Mouse (Mus musculus): ENCODE results near the gene Scrt2. TPM values are rescaled to one million over a fixed set of nuclear protein-coding genes. Genes with fewer than 3 reads are reported as not detected.
A peak's percentile ranks its signal among the peaks of the same experiment; 100 is the strongest.

The Scrt2 gene
- polyA plus RNA-seq, 1 experiment from 2014 or later = 30.2 TPM

DNA sequence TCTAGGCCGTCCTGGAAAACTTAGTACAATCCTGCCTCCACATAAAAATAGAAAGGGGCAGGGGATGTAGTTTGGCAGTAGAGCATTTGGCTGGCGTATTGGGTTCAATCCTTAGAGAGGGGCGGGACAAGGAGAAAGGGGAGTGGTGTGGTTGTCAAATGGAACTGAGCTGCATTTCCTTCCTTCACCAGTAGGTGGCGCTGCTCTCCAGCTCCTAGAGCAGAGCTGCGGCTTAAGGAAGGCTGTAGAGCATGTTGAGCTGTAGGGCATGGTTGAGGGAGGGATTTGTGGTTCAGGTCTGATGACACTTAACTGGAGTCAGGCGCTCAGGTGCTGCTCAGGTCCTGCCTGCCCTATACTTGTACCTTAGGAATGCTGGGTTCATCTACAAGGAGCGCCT is 30.6 kb downstream of the Scrt2 start:
- no peak overlapping the region for H3K9ac ChIP-seq
- H3K4me2 ChIP-seq = no peak overlapping the region
- H3K4me1 ChIP-seq (replicated peaks) = peaks cover 45% of the 10 kb centered on the region
- no peak overlapping the region for H3K4me3 ChIP-seq
- peaks cover 10% of the 10 kb centered on the region; the same call in 1 of the 2 replicates for H3K36me3 ChIP-seq
- H3K27me3 ChIP-seq = no peaks in the 10 kb centered on the region; the same call in 1 of the 2 replicates
- WGBS = 7% methylated on average over 7 of the region's 7 CpGs
- ATAC-seq (ENCODE audit: low read depth) = peak; percentile 74
- no peaks in the 10 kb centered on the region for H3K9me3 ChIP-seq
- H3K27ac ChIP-seq (replicated peaks) = no peak overlapping the region

DNA sequence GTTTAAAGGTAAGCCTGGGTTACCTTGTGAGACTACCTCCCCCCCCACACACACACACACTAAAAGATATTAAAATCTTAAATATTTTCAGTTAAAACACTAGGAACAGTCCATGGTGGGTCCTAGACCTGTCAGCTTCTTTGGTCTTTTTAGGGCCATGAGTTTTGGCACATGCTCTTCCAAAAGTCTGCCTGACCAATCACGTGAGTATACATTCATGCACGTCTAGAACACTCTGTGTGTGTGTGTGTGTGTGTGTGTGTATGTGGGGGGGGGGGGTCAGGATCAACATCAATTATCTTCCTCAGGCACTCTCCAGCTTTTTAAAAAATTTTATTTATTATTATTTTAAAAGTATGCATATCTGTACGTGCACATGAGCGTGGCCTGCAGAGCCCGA is 31.2 kb downstream of the Scrt2 start:
- no peak overlapping the region for H3K4me2 ChIP-seq
- H3K9ac ChIP-seq = no peak overlapping the region
- H3K27ac ChIP-seq (replicated peaks) = no peak overlapping the region
- peaks cover 45% of the 10 kb centered on the region for H3K4me1 ChIP-seq (replicated peaks)
- H3K27me3 ChIP-seq = no peaks in the 10 kb centered on the region; the same call in 1 of the 2 replicates
- 90% methylated on average over 5 of the region's 5 CpGs for WGBS
- no peak overlapping the region for H3K4me3 ChIP-seq
- peaks cover 9% of the 10 kb centered on the region; the same call in 1 of the 2 replicates for H3K36me3 ChIP-seq
- no peaks in the 10 kb centered on the region for H3K9me3 ChIP-seq
- no peak for ATAC-seq (ENCODE audit: low read depth)

DNA sequence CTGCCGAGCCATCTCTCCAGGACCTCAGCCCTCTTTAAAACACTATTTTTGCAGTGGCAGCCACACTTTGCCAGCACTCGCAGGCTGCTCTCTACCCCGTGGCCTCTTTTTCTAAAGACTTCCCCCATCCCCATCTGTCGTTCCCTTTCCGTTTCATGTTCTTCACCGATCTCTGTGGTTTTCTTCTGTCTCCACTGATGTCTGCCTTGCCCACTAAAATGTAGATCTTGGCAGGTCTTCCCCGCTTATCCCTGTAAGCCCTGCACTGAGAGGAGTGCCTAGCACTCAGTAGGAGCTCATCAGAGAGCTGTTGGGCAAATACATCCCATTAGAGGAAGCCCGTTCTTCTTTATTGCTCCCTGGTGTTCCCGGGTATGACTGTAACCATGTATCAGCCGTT is 31.6 kb downstream of the Scrt2 start:
- no peak overlapping the region for H3K27ac ChIP-seq (replicated peaks)
- H3K36me3 ChIP-seq = 0 out of 2 replicates have a peak, but pooled peaks cover 5% of the 10 kb centered on the region
- H3K4me2 ChIP-seq = no peak overlapping the region
- 27% methylated on average over 10 of the region's 10 CpGs for WGBS
- no peak overlapping the region for H3K9ac ChIP-seq
- peaks cover 45% of the 10 kb centered on the region for H3K4me1 ChIP-seq (replicated peaks)
- H3K4me3 ChIP-seq = no peak overlapping the region
- no peak for ATAC-seq (ENCODE audit: low read depth)
- no peaks in the 10 kb centered on the region; the same call in 1 of the 2 replicates for H3K27me3 ChIP-seq
- no peaks in the 10 kb centered on the region for H3K9me3 ChIP-seq

DNA sequence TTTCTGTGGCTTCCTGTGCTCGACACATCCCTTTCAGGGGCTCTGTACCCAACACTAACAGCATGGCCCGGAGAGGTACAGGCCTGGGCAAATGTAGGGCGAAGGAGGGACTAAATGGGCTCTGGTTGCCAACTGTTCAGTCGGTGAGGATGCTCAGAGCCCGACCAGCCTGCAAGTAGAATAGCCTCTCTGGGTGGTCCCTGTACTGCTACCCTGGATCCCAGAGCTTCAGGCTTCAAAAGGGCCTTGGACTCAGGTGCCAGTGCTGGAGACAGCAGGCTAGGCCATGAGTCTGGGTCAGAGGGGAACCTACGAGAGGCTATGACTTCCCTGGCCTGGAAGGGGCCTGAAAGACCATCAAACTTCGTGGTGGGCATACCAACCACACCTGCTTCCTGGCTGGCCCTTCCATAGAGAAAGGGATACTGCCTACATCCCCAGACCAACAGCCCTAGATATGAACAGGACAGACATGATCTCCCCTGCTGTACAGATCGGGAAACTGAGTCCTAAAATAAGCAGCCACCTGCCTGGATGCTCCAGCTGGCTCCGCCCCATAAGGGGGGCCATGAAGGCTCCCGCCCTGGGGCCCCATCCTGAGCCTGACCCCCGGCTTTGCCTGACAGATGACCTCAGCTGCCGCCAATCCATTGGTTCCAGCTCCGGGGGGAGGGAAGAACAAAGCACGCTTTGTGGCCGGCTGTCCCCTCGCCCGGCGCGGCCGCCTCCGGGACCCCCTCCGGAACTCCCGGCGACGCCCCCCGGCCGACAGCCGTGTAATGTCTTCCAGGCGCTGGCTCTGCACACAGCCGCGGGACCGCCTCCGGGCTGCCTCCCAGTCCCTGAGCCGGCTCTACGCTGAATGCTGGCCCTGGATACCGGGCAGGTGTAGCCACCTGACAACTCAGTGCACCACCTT is 33.0 kb downstream of the Scrt2 start:
- H3K27me3 ChIP-seq = no peaks in the 10 kb centered on the region; the same call in 1 of the 2 replicates
- H3K4me2 ChIP-seq = peak overlapping the region; percentile 60
- WGBS = 8% methylated on average over 36 of the region's 36 CpGs
- H3K36me3 ChIP-seq = 0 out of 2 replicates have a peak, but pooled peaks cover 5% of the 10 kb centered on the region
- H3K9ac ChIP-seq = peak overlapping the region; percentile 59
- ATAC-seq (ENCODE audit: low read depth) = peak; percentile 48
- H3K4me1 ChIP-seq (replicated peaks) = peaks cover 38% of the 10 kb centered on the region
- H3K4me3 ChIP-seq = peak overlapping the region; percentile 27
- no peak overlapping the region for H3K27ac ChIP-seq (replicated peaks)
- no peaks in the 10 kb centered on the region for H3K9me3 ChIP-seq

DNA sequence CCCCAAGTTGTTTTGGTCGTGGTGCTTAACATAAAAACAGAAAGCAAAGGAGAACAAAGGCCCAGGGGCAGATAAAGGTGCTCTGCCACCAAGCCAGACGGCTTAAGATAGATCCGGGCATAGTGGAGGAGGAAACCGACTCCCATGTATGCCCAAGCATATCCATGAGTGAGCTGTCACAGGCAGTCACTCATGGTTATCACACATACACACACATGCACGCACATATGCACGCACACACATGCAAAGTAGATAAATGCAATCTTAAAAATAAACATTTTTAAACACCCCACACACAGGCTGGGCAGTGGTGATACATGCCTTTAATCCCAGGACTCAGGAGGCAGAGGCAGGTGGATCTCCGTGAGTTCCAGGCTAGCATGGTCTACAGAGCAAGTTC is 36.4 kb downstream of the Scrt2 start:
- H3K9ac ChIP-seq = no peak overlapping the region
- H3K4me1 ChIP-seq (replicated peaks) = peaks cover 53% of the 10 kb centered on the region
- H3K36me3 ChIP-seq = no peaks in the 10 kb centered on the region
- no peaks in the 10 kb centered on the region for H3K9me3 ChIP-seq
- H3K27ac ChIP-seq (replicated peaks) = no peak overlapping the region
- no peak overlapping the region for H3K4me3 ChIP-seq
- 91% methylated on average over 7 of the region's 7 CpGs for WGBS
- no peak for ATAC-seq (ENCODE audit: low read depth)
- H3K4me2 ChIP-seq = no peak overlapping the region
- no peaks in the 10 kb centered on the region; the same call in 1 of the 2 replicates for H3K27me3 ChIP-seq

DNA sequence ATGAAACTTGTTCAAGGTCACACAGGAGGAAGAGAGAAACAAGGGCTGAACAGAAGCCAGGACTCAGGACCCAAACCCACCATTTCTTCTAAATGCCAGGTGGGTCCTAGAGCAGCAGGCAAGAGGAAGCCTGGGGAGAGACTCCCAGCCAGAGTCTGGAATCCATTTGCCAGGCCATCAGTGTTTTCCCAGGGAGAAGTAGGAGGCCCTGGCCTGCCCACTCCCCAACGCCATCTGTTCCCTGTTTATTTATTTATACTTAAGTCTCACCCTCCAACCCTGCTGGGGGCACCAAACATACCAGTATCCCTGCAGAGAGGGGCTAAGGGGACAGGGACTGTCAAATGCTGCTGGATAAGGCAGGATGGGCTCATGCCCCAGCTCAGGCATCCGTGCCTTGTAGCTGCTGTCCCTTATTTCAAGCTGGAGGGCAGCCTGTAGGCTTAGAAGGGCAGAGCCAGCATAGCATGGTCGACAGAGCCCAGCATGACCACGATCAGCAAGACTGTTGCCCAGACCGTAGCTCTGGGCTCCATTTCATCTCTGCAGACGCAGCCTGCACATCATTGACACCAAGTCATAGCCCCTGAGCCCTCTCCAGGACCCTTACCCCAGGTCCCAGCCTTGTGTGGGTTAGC is 38.0 kb downstream of the Scrt2 start:
- 54% methylated on average over 6 of the region's 6 CpGs for WGBS
- H3K4me1 ChIP-seq (replicated peaks) = peaks cover 39% of the 10 kb centered on the region
- H3K9ac ChIP-seq = no peak overlapping the region
- H3K27ac ChIP-seq (replicated peaks) = peak overlapping the region; percentile 23; the same call in 1 of the 2 replicates
- no peak overlapping the region for H3K4me3 ChIP-seq
- H3K36me3 ChIP-seq = no peaks in the 10 kb centered on the region
- no peak for ATAC-seq (ENCODE audit: low read depth)
- no peaks in the 10 kb centered on the region for H3K9me3 ChIP-seq
- no peaks in the 10 kb centered on the region; the same call in 1 of the 2 replicates for H3K27me3 ChIP-seq
- no peak overlapping the region for H3K4me2 ChIP-seq

DNA sequence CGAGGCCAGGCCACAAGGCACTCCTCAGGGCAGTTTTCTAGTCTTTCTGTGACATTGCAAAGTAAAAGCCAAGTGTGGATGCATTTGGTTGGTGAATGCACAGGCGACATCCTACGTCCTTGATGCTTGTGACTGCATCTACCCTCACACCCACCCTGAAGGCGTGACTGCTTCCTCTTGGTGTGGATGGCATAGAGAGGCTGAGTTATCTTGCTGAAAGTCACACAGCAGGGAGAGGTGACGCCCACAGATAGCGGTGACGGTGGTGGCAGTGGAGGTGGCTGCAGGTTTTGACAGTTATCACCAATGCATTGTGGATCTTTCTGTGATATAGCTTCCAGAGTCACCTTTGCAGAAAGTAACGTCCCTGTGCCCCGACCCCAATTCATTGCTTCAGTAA is 41.6 kb downstream of the Scrt2 start:
- ATAC-seq (ENCODE audit: low read depth) = no peak
- Histone ChIP-seq H3K27ac (replicated peaks) (no peak overlapping the region), H3K4me1 (replicated peaks) (peaks cover 21% of the 10 kb centered on the region), H3K27me3 (no peaks in the 10 kb centered on the region), H3K9me3 (no peaks in the 10 kb centered on the region), H3K36me3 (no peaks in the 10 kb centered on the region), H3K4me2 (no peak overlapping the region), H3K4me3 (no peak overlapping the region), H3K9ac (no peak overlapping the region)
- 79% methylated on average over 9 of the region's 9 CpGs for WGBS

DNA sequence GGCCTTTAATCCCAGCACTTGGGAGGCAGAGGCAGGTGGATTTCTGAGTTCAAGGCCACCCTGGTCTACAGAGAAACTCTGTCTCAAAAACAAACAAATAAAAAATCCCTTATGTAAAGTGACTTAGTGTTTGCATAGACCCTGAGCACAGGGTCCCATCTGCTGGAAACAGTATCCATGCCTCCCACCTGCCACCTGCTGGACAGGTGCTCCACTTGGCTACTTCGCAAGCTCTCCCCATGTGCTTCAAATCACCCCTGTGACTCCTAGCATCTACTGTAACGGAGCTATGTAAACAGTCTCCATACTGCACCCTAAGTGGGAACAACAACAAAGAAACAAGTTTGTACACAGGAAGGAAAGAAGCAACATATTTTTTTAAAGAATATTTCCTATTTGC is 47.3 kb downstream of the Scrt2 start:
- no peak overlapping the region for H3K9ac ChIP-seq
- H3K27ac ChIP-seq (replicated peaks) = no peak overlapping the region
- 71% methylated on average over 2 of the region's 2 CpGs for WGBS
- H3K4me3 ChIP-seq = no peak overlapping the region
- peaks cover 12% of the 10 kb centered on the region; the same call in 1 of the 2 replicates for H3K4me1 ChIP-seq (replicated peaks)
- no peaks in the 10 kb centered on the region for H3K27me3 ChIP-seq
- H3K9me3 ChIP-seq = no peaks in the 10 kb centered on the region
- no peak overlapping the region for H3K4me2 ChIP-seq
- ATAC-seq (ENCODE audit: low read depth) = no peak
- no peaks in the 10 kb centered on the region for H3K36me3 ChIP-seq

DNA sequence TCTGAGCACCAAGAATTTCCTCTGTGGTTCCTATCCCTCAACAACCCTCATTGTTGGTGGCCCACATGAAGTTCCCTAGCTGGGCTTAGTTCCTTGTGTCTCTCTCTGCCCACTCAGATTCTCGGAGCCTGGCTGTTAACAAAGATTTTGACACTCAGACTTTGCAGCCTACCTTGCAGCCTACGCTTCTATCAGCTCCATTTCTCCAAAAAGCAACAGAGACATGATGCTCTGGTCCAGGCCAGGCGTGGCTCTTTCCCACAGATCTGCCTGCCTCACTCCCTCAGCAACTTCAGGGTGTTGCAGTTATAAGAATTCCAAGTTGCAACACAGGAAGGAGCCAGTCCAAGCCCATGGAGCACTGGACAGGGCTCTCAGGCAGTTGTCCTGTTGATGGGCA is 48.4 kb downstream of the Scrt2 start:
- no peaks in the 10 kb centered on the region for H3K27me3 ChIP-seq
- H3K9ac ChIP-seq = no peak overlapping the region
- no peak overlapping the region for H3K27ac ChIP-seq (replicated peaks)
- WGBS = 90% methylated on average over 3 of the region's 3 CpGs
- ATAC-seq (ENCODE audit: low read depth) = no peak
- no peaks in the 10 kb centered on the region for H3K9me3 ChIP-seq
- H3K36me3 ChIP-seq = no peaks in the 10 kb centered on the region
- peaks cover 12% of the 10 kb centered on the region; the same call in 1 of the 2 replicates for H3K4me1 ChIP-seq (replicated peaks)
- H3K4me2 ChIP-seq = no peak overlapping the region
- no peak overlapping the region for H3K4me3 ChIP-seq

DNA sequence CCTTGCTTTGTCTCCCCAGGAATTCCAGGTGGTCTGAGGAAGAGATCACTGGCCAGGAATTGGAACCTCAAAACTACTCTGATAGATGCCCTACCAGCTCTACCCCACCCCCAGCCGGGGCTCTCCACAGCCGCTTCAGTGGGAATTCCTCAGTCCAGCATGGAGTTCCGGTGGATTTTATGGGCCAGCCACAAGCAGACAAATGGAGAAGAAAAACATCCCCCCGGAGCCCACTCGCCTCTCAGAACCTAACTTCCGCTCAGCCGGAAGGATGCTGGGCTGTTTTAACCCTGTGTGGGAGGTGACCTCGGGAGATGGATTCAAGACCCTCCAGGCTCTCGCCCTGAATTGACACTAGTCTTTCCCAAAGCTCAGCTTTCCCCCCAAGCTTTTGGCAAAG is 50.7 kb downstream of the Scrt2 start:
- H3K4me3 ChIP-seq = no peak overlapping the region
- no peaks in the 10 kb centered on the region for H3K36me3 ChIP-seq
- no peaks in the 10 kb centered on the region for H3K9me3 ChIP-seq
- H3K27me3 ChIP-seq = no peaks in the 10 kb centered on the region
- H3K9ac ChIP-seq = no peak overlapping the region
- no peak overlapping the region for H3K4me2 ChIP-seq
- peaks cover 12% of the 10 kb centered on the region; the same call in 1 of the 2 replicates for H3K4me1 ChIP-seq (replicated peaks)
- no peak overlapping the region for H3K27ac ChIP-seq (replicated peaks)
- no peak for ATAC-seq (ENCODE audit: low read depth)
- WGBS = 40% methylated on average over 9 of the region's 9 CpGs

DNA sequence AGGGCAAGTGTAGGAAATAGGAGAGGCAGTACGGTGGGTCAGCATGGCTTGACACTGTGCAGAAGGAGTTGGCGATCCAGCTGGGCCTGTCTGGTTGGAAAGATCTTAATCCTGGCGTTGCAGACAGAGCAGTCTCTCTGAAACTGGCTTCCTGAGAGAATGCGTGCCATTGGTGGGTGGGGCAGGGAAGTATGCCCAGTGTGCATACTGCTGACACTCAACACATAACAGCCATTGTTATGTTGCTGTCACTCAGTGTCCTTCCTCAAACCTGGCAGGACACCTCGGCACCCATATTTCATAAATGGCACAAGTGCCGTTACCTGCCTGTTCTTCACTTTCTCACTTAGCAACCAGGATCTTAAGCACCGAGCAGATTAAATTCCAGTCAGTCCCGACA is 51.4 kb downstream of the Scrt2 start:
- no peak overlapping the region for H3K27ac ChIP-seq (replicated peaks)
- no peak overlapping the region for H3K9ac ChIP-seq
- H3K4me1 ChIP-seq (replicated peaks) = peaks cover 12% of the 10 kb centered on the region; the same call in 1 of the 2 replicates
- H3K36me3 ChIP-seq = no peaks in the 10 kb centered on the region
- H3K4me2 ChIP-seq = no peak overlapping the region
- H3K4me3 ChIP-seq = no peak overlapping the region
- ATAC-seq (ENCODE audit: low read depth) = no peak
- WGBS = 78% methylated on average over 8 of the region's 8 CpGs
- no peaks in the 10 kb centered on the region for H3K27me3 ChIP-seq
- H3K9me3 ChIP-seq = no peaks in the 10 kb centered on the region
